Mouse (Mus musculus) forebrain, embryonic 11.5 days (tissue): ENCODE measurements around the gene Mrpl9. TPM values are rescaled to one million over a fixed set of nuclear protein-coding genes. Genes with fewer than 3 reads are reported as not detected.

Experiments used
- ATAC-seq: fragments of 200-750 bp; cut with Nextera tagmentation; replicated peaks from 2 replicates; pipeline ENCODE4 v1.8.0; 2017; ENCODE audit warnings: moderate TSS enrichment; ENCODE audit not compliant: low FRiP score
- DNase-seq: peaks from one replicate; pipeline ENCODE4 v3.0.0-alpha.2; 2017; ENCODE audit warnings: low spot score
- H3K27ac ChIP-seq: fragments of 300-500 bp; sonication (generic); 2 replicates; pipeline ENCODE4 v1.5.1; 2014; ENCODE audit warnings: low read depth, low read length
- H3K27me3 ChIP-seq: fragments of 300-500 bp; sonication (generic); 2 replicates; pipeline ENCODE4 v1.6.1; 2014; ENCODE audit warnings: mild to moderate bottlenecking, low read length, mixed read lengths; ENCODE audit not compliant: control insufficient read depth, insufficient read depth
- H3K36me3 ChIP-seq: fragments of 300-500 bp; sonication (generic); 2 replicates; pipeline ENCODE4 v1.6.1; 2014; ENCODE audit warnings: mild to moderate bottlenecking, low read length, moderate library complexity, mixed read lengths; ENCODE audit not compliant: control insufficient read depth, insufficient read depth
- H3K4me1 ChIP-seq: fragments of 300-500 bp; sonication (generic); replicated peaks from 2 replicates; pipeline ENCODE4 v1.6.1; 2014; ENCODE audit warnings: low read length, mixed read lengths; ENCODE audit not compliant: control insufficient read depth, insufficient read depth
- H3K4me2 ChIP-seq: fragments of 300-500 bp; sonication (generic); 2 replicates; pipeline ENCODE4 v1.6.1; 2014; ENCODE audit warnings: low read depth, mild to moderate bottlenecking, low read length, moderate library complexity, mixed read lengths; ENCODE audit not compliant: severe bottlenecking
- H3K4me3 ChIP-seq: fragments of 300-500 bp; sonication (generic); 2 replicates; pipeline ENCODE4 v1.5.1; 2014; ENCODE audit warnings: low read depth, low read length
- H3K9ac ChIP-seq: fragments of 300-500 bp; sonication (generic); 2 replicates; pipeline ENCODE4 v1.6.1; 2014; ENCODE audit warnings: low read length
- H3K9me3 ChIP-seq: fragments of 300-500 bp; sonication (generic); 2 replicates; pipeline ENCODE4 v1.6.1; 2016; ENCODE audit warnings: low read length, mixed read lengths; ENCODE audit not compliant: control insufficient read depth
- WGBS: fragments of 180-500 bp; shearing (Covaris S2); extraction: QIAGEN DNeasy Blood & Tissue Kit; methylation state at CpG from one replicate; pipeline ENCODE4 v1.1.7; 2014; 5-methylcytosine and 5-hydroxymethylcytosine counted together
- polyA plus RNA-seq: library from polyadenylated mRNA; unstranded; fragments of >200 nt; fragmentation: Nextera tagmentation; extraction: Ambion mirVana; gene quantifications from 2 replicates; pipeline ENCODE4 v1.2.1, GENCODE M21; 2014

The Mrpl9 gene
- 65.3 and 67.0 TPM in 2 replicates for polyA plus RNA-seq

- WGBS = under 1% methylated on average over 39 of the region's 39 CpGs
Measured at GRCm38 (mm10) chr3:94442951-94443596, at the start of gene Mrpl9. TSS of gene Mrpl9 (plus strand) at chr3:94443318.

GRCm38 (mm10) chr3:94396336-94396735 is 46.8 kb upstream of the Mrpl9 start:
- Histone ChIP-seq H3K4me3 (no peak overlapping the region), H3K9me3 (no peaks in the 10 kb centered on the region), H3K36me3 (no peaks in the 10 kb centered on the region), H3K4me1 (peaks cover 7% of the 10 kb centered on the region; the same call in 1 of the 2 replicates), H3K27ac (no peak overlapping the region), H3K27me3 (no peaks in the 10 kb centered on the region), H3K4me2 (no peak overlapping the region), H3K9ac (no peak overlapping the region)
- ATAC-seq (no peak), DNase-seq (no peak)
- WGBS = 71% methylated on average over 1 of the region's 1 CpGs

More at GRCm38 (mm10) chr3:94442951-94443596, at the start of gene Mrpl9:
- H3K4me3 ChIP-seq = peak within 1 kb of the TSS; percentile 94
- peak within 1 kb of the TSS; percentile 88 for H3K4me2 ChIP-seq
- H3K9ac ChIP-seq = peak within 1 kb of the TSS; percentile 90
- ATAC-seq (peak; percentile 98), DNase-seq (peak; percentile 98)
- H3K36me3 ChIP-seq = peaks cover 7% of the 10 kb centered on the region
- 0 out of 2 replicates have a peak, but pooled peaks cover 3% of the 10 kb centered on the region for H3K4me1 ChIP-seq
- H3K9me3 ChIP-seq = no peaks in the 10 kb centered on the region
- no peaks in the 10 kb centered on the region for H3K27me3 ChIP-seq
- H3K27ac ChIP-seq = 0 out of 2 replicates have a peak within 1 kb of the TSS, but pooled peaks have one; percentile 50

GRCm38 (mm10) chr3:94396851-94397250 is 46.3 kb upstream of the Mrpl9 start:
- no peaks in the 10 kb centered on the region for H3K9me3 ChIP-seq
- no peaks in the 10 kb centered on the region for H3K36me3 ChIP-seq
- DNase-seq (peak; percentile 32), ATAC-seq (no peak)
- no peaks in the 10 kb centered on the region for H3K27me3 ChIP-seq
- peaks cover 7% of the 10 kb centered on the region; the same call in 1 of the 2 replicates for H3K4me1 ChIP-seq
- no peak overlapping the region for H3K27ac ChIP-seq
- 82% methylated on average over 4 of the region's 4 CpGs for WGBS
- H3K4me2 ChIP-seq = no peak overlapping the region
- H3K4me3 ChIP-seq = no peak overlapping the region
- H3K9ac ChIP-seq = no peak overlapping the region

GRCm38 (mm10) chr3:94398217-94398616 is 44.9 kb upstream of the Mrpl9 start, which contains the start of gene Lingo4:
TSS of gene Lingo4 (plus strand) at chr3:94398517.
- ATAC-seq = no peak
- Histone ChIP-seq H3K27ac (no peak within 1 kb of the TSS), H3K4me3 (peak within 1 kb of the TSS; percentile 24), H3K9ac (peak within 1 kb of the TSS; percentile 47), H3K9me3 (no peaks in the 10 kb centered on the region), H3K4me2 (peak within 1 kb of the TSS; percentile 57), H3K4me1 (peaks cover 7% of the 10 kb centered on the region; the same call in 1 of the 2 replicates), H3K27me3 (no peaks in the 10 kb centered on the region), H3K36me3 (no peaks in the 10 kb centered on the region)
- DNase-seq = no peak
- WGBS = 73% methylated on average over 6 of the region's 6 CpGs

GRCm38 (mm10) chr3:94398943-94399481 is 44.1 kb upstream of the Mrpl9 start:
- no peaks in the 10 kb centered on the region for H3K27me3 ChIP-seq
- DNase-seq = no peak
- peaks cover 8% of the 10 kb centered on the region; the same call in 1 of the 2 replicates for H3K4me1 ChIP-seq
- H3K4me3 ChIP-seq = peak overlapping the region; percentile 24
- H3K9me3 ChIP-seq = no peaks in the 10 kb centered on the region
- 3% methylated on average over 20 of the region's 20 CpGs for WGBS
- H3K27ac ChIP-seq = no peak overlapping the region
- peak overlapping the region; percentile 47 for H3K9ac ChIP-seq
- peak overlapping the region; percentile 57 for H3K4me2 ChIP-seq
- peak; percentile 31 for ATAC-seq
- no peaks in the 10 kb centered on the region for H3K36me3 ChIP-seq

GRCm38 (mm10) chr3:94399663-94400310 is 43.3 kb upstream of the Mrpl9 start:
- H3K4me2 ChIP-seq = peak overlapping the region; percentile 57
- H3K27me3 ChIP-seq = no peaks in the 10 kb centered on the region
- H3K27ac ChIP-seq = no peak overlapping the region
- no peak for DNase-seq
- peak; percentile 26; the same call in 1 of the 2 replicates for ATAC-seq
- H3K4me1 ChIP-seq = peaks cover 12% of the 10 kb centered on the region
- H3K9ac ChIP-seq = peak overlapping the region; percentile 47
- no peaks in the 10 kb centered on the region for H3K36me3 ChIP-seq
- H3K9me3 ChIP-seq = no peaks in the 10 kb centered on the region
- H3K4me3 ChIP-seq = peak overlapping the region; percentile 24; the same call in 1 of the 2 replicates
- WGBS = 14% methylated on average over 5 of the region's 5 CpGs

GRCm38 (mm10) chr3:94402451-94402850 is 40.7 kb upstream of the Mrpl9 start:
- Histone ChIP-seq H3K9ac (no peak overlapping the region), H3K9me3 (no peaks in the 10 kb centered on the region), H3K27me3 (no peaks in the 10 kb centered on the region), H3K4me1 (peaks cover 12% of the 10 kb centered on the region), H3K4me3 (no peak overlapping the region), H3K27ac (no peak overlapping the region), H3K4me2 (no peak overlapping the region), H3K36me3 (no peaks in the 10 kb centered on the region)
- ATAC-seq = no peak
- no peak for DNase-seq
- 76% methylated on average over 8 of the region's 8 CpGs for WGBS

- DNase-seq (no peak), ATAC-seq (no peak; the same call in 1 of the 2 replicates)
- H3K9me3 ChIP-seq = no peaks in the 10 kb centered on the region
Measured at GRCm38 (mm10) chr3:94404366-94405054, 38.6 kb upstream of the Mrpl9 start.

More at GRCm38 (mm10) chr3:94404366-94405054, 38.6 kb upstream of the Mrpl9 start:
- Histone ChIP-seq H3K27ac (no peak overlapping the region), H3K4me3 (no peak overlapping the region), H3K9ac (no peak overlapping the region; the same call in 1 of the 2 replicates), H3K27me3 (no peaks in the 10 kb centered on the region), H3K4me1 (peaks cover 12% of the 10 kb centered on the region), H3K36me3 (no peaks in the 10 kb centered on the region), H3K4me2 (no peak overlapping the region)
- 32% methylated on average over 7 of the region's 7 CpGs for WGBS
